Mouse (Mus musculus) v-Abl transformed pro-B cells (cell line): ENCODE measurements around the gene Pard3.

Experiments
- in situ Hi-C, 2 experiments: fragments of 400-800 bp; cut with MboI; formaldehyde crosslinking; loops; one replicate each; pipeline ENCODE4 v1.15.1; 2025; ENCODE audit not compliant: unreplicated experiment in 2 of 2

Gene Pard3

DNA sequence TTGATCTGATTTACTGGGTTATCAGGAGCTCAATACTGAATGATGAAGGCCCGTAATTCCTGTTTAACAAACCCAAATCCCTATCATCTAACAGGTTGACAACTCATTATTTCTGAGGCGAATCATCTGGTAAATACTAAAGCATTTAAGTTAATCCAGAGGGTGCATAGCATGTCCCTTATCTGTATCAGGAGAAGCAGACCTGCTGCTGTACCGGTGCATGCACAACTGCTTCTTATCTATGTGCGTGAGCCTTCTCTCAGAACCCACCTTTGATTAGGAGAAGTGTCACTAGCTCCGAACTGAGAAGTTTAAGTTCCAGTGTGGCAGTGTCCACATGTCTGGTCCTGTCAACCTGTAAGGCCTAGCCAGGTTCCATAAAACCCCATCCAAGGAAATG lies 499.9 kb downstream of the Pard3 start:
- in situ Hi-C loops = no loop called here

DNA sequence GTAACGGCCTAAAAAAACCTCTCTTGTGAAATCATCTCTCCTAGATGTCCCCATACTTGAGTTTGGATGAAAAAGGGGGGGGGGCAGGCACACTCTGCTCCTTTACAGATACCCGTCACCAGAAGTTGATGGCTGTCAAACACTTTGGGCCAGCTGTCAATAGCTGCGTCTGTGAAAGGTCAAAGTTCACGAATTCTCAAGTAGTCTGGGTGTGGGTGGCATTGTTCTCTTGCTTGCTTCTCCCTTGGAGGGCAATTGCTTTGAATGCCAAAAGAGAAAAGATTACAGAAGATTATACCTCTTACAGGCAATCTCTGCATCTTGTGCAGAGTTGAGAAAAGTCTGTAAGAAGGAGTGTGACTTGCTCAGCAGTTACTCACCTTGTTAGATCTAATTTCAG lies 500.7 kb downstream of the Pard3 start:
- in situ Hi-C loops = no loop called here

DNA sequence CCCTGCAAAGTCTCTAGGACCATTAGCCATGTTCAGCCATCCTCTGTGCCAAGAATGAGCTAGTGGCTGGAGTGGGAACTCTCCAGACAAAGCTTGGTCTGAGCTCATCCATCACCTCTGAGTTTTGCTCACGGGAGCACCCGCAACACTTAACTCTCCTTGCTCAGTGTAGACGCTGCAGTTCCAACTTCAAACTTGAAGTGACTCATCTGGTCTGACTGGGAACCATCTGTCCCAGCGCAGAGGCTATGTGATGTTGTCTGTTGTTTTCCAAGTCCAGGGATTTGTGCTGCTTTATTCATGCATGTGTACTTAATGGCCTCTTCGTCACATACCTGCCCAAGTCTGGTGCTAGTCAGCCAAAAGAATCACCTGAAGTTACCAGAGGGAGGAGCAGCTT lies 505.5 kb downstream of the Pard3 start:
- in situ Hi-C loops = no loop called here

DNA sequence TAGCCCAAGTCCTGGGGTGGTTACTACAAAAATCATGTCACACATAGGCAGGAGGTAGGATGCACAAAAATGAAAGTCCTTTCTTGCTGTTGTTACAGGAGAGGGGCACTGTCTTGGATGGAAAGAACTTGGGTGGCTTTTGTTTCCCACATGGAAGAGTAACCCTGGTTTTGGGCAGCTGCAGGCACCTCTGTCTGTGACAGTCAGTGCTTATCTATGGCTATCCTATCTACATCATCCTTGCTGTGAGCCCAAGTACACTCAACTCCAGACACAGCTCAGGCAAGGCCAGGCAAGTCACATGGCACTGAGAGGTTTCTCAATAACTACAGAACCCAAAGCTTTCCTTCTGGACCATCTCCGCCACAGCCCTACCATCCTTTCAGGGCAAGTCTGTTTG lies 506.8 kb downstream of the Pard3 start:
- in situ Hi-C loops = no loop called here

DNA sequence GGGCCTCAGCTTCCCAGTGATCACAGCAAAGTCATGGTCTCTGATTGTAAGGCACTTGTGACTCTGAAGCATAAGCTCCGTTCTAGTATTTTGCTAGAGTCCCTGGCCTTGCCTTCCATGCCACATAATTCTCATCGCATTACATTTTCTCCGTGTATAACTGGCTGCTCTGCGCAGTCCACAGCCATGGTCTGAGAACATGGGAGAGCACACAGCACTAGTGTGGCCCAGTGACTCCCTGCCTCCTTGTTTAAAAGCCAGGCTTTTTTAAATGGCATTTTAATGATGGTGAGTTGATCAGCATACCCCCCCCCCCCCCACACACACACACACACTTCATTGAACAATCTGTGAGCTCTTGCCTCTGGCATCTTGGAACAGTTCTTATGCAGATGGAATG lies 508.8 kb downstream of the Pard3 start:
- in situ Hi-C loops = no loop called here

DNA sequence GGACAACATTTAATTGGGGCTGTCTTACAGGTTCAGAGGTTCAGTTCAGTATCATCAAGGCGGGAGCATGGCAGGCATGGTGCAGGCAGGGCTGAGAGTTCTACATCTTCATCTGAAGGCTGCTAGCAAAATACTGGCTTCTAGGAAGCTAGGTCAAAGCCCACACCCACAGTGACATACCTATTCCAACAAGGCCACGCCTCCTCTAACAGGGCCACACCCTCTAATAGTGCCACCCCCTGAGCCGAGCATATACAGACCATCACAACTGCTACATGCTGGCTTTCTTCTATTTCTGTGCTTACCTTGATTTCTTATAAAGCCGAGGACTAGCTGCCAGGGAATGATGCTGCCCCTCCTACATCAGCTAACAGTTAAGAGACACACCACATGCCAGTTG lies 513.0 kb downstream of the Pard3 start:
- in situ Hi-C loops = no loop called here

DNA sequence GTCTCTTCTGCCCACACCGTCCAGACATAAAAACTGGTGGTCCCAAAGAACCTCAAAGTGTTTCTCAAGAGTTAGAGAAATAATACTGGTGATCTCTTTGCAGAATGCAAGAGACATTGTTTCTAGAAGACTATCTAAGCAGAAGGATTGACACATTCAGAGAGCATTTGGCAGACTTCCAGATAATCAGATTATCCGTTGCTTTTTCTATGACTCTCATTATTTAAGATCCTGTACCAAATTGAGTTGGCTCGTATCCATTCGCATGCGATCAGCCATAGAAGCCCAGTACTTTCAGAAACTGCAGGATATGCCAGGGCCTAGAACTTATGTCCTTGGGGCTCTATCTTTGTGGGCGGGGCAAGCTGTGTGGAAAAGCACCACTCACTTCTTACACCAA lies 514.0 kb downstream of the Pard3 start:
- in situ Hi-C loops = no loop called here

DNA sequence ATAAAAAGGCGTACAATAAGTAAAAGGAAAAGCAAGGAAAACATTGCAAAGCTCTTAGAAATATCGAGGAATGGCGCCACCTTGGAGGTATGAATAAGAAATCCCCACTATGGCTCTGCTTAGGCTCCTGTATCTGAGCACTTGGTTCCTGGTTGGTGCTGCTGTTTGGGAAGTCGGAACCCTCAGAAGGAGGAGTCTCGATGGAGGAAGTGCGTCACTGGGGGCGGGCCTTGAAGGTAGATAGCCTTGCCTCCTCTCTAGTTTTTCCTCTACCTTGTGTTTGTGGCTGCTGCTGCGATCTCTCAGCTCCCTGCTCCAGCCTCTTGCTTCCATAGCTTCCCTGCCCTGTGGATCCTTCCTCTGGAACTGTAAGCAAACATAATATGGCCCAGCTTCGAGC lies 515.7 kb downstream of the Pard3 start:
- in situ Hi-C loops = no loop called here

DNA sequence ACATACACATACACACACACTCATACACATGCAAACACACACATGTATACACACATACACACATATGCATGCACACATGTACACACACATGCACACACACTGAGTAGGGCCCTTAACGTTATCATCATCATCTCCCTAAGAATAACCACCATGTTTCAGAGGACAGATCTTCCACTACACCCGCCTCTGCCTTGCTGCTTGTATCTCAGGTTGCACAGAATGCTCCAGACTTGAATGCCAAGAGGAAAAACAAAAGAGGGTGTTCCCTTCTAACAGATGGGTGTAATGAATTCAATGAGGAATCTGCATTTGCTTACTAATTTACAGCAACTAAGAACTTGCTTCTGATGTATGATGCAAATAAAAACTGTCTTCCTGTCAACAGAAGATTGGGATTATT lies 519.7 kb downstream of the Pard3 start:
- in situ Hi-C loops = no loop called here

DNA sequence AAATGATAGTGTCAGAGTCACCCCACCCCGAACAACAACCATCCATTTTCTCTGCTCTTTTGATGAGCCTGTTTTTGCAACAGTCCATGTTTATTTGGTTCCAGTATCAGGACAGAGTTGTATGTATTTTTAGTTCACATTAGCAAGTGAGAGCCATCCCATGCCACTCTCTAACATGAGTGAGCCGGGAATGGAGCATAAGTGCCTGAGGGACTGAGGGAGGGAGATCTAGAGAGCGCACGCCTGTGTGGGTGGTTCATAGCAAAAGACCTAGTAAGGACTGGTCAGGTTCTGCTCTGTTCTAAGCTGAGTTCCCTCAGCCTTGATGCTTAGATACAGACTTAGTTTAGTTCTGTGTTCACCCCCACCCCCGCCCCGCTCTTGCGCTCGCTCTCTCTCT lies 521.9 kb downstream of the Pard3 start:
- in situ Hi-C loops = no loop called here

DNA sequence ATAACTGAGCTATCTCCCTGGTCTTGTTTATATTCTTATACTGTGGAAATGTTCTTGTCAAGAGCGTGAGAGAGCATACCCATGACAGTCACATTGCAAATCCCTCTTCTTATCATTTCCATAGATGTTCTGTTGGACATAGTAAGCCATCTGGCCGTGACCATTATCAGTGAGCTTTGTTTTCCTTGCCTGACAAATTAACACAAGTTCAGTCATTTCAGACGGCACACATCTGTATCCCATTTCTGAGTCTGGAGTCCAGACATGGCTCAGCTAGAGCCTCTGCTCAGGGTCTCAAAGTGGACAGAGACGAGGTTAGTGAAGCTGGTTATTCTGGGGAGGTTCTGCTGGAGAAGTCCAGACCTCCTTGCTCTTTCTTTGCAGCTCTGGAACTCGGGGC lies 523.0 kb downstream of the Pard3 start:
- in situ Hi-C loops = no loop called here

DNA sequence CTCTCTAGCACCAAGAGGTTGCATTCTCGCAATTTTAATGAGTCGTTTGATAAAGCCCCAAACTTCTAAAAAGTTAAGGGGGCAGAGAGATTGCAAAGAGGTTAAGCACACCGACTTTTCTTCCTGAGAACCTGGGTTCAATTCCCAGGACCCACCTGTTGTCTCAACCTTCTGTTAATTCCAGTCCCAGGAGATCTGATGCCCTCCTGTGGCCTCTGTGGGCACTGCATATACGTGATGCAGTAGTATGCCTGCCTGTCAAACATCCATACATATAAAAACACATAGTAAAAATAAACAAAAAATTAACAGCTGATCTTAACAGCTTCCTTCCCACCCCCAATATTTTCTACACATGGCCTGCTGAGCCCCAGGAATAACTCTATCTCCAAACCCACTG lies 524.6 kb downstream of the Pard3 start:
- in situ Hi-C loops = no loop called here

DNA sequence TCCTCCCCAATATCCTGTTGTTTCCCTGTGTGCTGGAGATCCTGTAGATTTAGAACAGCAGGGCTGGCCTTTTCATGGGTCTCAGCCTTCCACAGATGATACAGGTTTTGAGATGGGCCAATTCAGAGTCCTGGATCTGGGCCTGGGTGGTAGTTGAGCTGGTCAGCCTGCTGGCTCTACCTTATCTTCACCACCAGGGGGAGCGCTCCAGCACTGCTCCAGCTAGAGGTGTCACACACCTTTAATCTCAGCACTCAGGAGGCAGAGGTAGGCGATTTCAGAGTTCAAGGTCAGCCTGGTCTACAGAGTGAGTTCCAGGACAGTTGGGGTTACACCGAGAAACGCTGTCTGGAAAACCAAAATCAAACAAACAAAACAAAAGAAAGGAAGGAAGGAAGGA lies 525.6 kb downstream of the Pard3 start:
- in situ Hi-C loops = no loop called here

DNA sequence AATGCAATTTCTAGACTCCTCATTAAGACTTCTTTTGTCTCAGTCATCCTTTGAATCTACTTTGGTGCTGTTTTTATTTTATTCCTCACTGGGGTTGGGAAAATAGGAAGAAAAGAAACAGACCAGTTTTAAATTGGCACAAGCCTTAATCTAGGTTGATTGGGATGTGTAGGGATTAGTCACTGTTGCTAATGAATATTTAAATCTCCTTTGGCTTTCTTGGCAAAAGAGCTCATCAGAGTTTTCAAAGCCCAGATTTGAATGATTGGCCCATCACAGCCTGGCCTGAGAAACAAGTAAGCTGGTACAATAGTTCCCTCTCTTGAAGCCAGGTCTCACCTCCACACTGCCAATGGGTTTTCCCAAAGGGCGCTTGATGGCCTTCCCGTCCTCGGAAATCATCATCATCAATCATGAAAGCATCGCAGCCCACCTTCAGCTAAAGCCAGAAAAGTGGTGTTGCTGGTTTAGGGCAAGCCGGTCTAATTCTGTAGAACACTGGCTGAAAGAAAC lies 527.0 kb downstream of the Pard3 start:
- in situ Hi-C loops = no loop called here

DNA sequence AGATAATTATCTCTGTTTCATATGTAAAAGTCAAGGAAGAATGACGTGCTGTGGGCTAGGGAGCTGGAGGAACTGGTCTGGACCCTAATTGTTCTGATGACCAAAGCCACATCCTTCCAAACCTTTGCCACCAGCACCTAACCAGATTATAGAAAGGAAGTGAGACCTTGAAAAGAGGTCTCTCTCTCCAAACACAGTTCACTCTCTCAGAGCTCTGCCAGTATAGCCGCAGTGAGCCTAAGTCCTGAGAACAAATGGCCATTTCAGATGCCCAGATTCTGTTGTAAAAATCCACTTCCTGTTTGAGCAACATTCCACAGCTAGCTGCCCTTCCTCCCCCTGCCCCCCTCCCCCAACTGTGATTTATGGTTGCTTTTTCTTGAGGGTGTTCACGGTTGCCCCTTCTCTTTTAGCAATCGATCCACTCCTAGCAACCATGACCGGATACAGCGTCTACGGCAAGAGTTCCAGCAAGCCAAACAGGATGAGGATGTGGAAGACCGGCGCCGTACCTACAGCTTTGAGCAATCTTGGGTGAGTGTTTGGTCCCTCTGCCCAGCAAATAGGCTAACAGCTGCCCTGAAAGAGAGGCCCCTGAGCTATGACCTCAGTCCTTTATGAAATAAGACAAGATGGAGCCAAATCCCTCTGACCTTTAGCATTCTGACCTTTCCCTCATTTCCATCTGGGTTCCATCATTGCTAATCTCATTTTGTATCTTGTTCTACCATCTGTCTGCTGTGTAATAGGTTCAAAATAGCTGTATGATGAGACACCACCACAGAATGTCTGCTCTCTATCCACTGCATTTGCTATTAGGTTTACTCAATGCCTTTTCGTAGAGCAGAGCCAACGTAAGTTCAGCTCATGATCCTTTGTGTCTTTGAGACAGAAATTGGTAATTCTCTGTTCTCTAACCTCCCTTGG lies 529.2 kb downstream of the Pard3 start:
- in situ Hi-C loops = no loop called here

DNA sequence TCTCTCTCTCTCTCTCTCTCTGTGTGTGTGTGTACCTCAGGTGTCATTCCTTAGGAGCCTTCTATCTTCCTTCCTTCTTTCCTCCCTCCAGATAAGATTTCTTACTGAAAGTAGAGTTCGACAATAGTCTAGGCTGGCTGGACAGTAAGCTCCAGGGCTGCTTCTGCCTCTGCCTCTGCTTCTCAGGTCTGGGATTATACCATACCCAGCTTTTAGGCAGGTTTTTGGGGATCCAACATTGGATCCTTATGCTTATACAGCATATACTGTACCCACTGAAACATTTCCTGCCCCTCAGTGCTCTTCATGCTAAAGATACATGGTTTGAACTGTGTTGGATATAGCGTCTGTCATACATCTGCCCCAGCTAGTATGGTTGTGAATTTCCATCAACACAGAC lies 536.9 kb downstream of the Pard3 start:
- in situ Hi-C loops = no loop called here

DNA sequence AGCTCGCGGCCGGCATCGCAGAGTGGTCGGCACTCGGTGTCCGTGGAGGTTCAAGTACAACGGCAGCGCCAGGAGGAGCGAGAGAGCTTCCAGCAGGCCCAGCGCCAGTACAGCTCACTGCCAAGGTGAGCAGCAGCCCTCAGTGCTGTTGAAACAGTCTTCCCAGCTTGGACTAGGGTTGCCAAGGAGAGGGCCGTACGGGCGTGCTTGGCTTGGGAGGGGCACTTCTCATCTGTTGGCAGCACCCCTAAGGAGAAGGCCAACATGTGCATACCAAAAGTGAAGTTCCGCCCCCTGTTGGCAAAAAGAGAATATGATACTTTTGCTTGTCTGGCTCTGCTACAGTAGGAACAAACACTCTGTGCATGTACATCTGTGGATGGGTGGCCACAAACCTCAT lies 539.4 kb downstream of the Pard3 start:
- in situ Hi-C loops = no loop called here

DNA sequence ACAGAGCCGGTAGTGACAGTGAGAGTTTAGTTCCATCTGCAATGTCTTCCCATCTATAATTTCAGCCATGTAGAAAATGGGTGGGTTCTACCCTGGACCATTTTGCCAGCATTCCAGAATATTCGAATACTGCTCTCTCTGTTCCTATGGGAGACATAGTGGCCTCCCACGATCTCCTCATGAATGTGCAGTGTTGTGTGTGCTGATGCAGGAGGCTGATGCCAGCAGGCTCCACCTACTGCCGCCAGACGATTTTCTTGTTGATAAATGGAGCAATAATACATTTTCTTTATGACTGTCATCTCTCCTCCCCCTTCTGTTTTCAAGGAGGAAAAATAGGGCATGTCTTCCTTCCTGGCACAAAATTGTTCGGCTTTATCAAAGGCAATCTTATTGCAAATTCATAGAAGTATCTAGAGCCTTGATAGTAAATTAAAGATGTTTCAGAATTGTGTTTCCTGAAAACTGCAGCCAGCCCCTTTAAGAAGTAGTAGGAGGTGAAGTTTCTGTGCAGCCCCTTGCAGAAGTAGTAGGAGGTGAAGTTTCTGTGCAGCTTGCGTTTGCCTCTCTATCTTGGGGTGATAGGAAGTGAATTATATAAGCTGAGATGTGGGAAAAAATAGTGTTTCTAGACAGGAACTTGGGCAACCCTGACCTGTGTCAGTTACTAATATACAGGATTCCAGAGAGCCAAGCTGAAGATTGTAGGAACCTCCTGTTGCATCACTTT lies 545.0 kb downstream of the Pard3 start:
- in situ Hi-C loops = no loop called here

DNA sequence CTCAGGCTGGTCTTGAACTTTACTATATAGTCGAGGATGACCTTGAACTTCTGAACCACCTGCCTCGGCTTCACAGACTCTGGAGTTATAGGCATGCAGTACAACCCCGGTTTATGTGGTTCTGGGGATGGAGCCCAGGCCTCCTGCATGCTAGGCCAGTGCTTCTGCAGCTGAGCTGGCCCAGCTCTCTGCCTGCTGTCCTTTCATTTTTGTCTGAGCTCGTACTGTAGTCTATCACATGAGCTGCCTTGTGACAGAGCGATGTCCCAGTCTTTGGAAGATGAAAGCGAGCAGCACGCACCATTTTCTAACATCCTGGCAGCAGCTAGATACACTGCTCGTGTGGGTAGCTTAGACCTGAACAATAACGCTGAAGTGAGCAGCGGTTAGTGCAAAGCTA lies 545.6 kb downstream of the Pard3 start:
- in situ Hi-C loops = no loop called here

DNA sequence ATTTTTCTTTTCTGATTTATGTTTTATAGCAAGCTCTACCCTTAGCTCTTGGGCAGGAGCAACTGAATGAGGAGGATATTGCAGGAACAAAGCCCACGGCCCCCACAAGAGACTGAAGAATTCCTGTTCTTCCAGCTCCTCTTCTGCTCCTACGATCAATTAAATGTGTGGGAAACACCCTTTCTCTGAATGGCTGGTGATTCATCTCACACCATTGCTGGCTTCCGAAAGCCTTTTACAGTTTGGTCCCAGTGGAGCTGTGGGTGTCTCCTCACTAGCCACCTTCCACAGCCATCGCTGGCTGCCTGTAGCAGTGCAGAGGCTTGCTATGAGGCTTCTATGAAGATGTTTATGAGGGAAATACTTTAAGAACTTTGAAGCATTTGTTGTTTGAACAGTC lies 550.5 kb downstream of the Pard3 start:
- in situ Hi-C loops = no loop called here

DNA sequence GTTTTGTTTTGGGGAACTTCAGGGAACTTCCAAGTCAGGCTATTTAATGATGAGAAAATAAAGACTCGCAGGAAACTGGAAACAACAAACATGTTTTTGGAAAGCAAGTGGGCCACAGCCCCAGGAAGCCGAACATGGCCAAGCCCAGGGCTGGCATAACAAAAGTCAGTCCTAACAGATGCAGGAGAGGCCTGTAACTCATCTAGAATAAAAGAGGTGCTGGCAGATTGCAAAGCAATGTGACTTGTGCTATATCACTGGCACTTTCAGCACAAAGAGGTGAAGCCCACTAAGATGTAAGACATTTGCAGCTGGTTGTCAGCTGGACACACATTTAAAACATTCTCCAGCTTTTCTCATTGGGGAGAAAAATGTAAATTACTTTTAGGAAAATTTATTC lies 553.0 kb downstream of the Pard3 start:
- in situ Hi-C loops = no loop called here

DNA sequence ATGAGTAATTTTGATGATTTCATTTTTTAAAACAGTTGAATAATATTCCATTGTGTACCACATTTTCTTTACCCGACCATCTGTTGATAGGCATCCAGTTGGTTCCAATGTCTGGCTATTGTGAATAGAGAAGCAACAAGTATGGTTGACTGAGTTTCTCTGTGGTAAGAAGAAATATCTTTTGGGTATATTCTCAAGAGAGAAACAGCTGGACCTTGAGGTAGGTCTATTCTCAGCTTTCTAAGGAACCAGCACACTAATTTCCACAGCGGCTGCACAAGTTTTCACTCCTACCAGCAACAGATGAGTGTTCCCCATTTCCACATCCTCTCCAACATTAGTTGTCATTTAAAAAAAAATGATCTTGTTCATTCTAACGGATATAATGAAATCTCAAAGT lies 558.4 kb downstream of the Pard3 start:
- in situ Hi-C loops = no loop called here
